Mouse (Mus musculus) kidney, adult 2 months (tissue): ENCODE measurements around the gene Tmem126b.

Experiments used
- CTCF ChIP-seq: fragments of 200-500 bp; conservative IDR thresholded peaks from 2 replicates; pipeline ENCODE4 v1.5.1; 2011; ENCODE audit warnings: low read depth, mild to moderate bottlenecking, control low read depth, low read length, moderate library complexity, mixed read lengths; ENCODE audit not compliant: insufficient read depth, insufficient read length
- POLR2A ChIP-seq: fragments of 200-500 bp; IDR thresholded peaks from one replicate; pipeline ENCODE4 v1.6.1; 2011; ENCODE audit warnings: low read depth, low read length, control low read depth

DNA sequence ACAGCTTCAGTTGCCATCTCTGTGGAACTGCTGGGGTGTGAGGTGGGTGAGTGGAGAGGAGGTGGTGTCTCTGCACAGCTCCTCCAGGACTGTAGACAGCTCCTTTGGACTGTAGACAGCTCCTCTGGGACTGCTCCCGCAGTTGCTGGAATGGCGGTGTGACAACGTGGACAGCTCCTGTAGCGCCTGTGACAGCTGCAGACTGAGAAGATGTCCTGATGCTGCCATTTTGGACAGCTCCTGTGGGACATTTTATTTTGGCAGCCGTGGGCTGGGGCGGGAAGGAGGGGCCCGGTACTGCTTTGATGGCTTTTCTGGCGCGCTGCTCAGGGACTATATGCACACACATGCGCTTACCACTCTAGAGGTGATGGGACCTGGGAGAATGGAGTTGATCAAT lies 15.5 kb downstream of the Tmem126b start:
- no peak for TF ChIP-seq CTCF
- no peak for TF ChIP-seq POLR2A
